Mouse (Mus musculus) liver (tissue): Measurements from ENCODE around the gene F12.

ENCODE experiments used
- DNase-seq: peaks from one replicate; pipeline ENCODE4 v3.0.0-alpha.2; 2020; ENCODE audit warnings: mixed read lengths

The F12 gene

GRCm38 (mm10) chr13:55413333-55413732 is 13.3 kb downstream of the F12 start:
- DNase-seq = no peak

GRCm38 (mm10) chr13:55412643-55413307 is 13.8 kb downstream of the F12 start:
- DNase-seq = no peak

DNA sequence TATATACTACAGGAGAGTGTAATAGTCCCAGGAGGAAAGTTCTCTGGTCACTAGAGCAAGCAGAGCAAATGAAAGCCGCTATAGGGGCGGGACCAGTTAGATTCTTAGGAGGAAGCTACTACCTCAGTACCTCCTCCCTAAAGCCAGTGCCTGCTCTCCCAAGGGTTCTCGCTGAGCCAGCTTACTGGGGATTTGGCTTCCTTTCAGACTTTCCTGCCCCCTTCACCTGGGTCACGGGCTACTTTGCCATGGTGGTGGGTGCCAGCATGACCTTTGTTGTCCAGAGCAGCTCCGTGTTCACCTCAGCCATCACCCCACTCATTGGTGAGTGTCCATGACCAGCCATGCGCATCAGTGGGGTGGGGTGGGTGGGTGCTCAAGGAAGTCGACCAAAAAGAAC is 14.8 kb downstream of the F12 start:
- DNase-seq = no peak

GRCm38 (mm10) chr13:55408546-55409120 is 18.0 kb downstream of the F12 start:
- no peak for DNase-seq

- no peak for DNase-seq
These were observed 19.3 kb downstream of the F12 start for GRCm38 (mm10) chr13:55407341-55407740.

DNA sequence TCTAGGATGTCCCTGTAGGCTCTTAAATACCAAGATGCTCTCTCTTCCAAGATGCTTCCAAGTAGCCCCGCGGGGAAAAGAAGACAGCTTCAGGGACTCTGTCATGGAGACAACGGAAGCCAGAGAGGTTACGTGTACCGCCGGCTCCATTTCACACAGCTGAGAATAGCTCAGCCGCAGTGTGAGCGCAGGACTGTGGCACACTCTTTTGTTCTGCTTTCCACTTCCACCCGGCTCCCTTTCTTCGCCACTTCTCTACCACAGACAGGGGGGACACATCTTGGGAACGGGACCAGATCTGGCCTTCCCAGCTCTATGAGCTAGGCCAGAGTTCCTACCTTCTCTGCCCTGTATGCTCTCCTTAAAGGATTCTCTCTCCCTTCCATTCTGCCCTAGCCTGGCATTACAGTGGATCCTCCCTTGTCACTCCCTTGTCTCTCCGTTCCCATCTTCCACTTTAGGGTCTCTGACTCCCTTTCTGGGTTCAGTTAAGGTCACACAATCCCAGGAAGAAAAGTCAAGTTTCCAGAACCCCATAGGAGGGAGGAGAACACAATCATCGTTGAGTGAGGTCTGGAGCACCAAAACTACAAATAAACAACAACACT is 20.7 kb downstream of the F12 start:
- no peak for DNase-seq

GRCm38 (mm10) chr13:55404853-55405782 is 21.5 kb downstream of the F12 start:
- DNase-seq = peak; percentile 71

DNA sequence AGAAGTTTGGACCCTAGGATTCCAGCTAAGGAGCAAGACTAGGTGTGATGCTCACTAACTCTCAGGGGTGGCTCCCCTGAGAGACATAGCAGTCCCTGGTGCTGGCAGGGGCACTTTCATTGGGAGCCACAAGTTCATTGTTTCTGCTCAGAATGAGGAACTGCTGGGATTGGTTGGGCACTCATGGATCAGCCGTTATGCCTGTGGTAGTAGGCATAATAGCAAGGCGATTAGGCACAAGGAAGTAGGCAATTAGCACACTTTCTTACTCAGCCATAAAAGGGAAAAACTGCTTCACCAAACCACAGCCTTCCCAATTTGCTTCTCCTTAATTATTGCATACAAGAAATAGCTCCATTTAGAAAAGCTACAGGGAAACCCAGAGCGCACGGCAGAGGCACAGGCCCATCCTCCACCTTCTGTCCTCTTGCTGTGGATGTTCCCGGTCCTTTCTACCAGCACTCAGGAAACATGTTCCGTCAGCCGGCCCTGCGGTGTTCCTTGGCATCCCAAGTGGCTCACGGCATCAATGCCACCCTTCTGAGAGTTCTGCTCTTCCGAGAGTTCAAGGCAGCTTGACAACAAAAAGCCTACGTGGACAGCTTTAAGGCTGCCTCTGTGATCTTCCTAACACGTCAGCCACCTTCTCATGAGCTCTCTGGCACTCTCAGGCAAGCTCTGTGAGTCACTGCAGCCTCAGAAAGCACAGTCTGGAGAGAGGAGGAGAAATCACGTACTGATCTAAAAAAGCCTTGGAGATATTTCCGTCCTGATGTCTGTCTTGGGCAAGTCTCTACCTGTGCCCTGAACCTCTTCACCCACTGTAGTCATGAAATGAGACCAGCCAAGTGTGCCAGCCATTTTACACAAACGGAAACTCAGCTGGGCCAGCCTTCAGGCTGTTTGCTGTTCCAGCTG is 22.4 kb downstream of the F12 start:
- no peak for DNase-seq

GRCm38 (mm10) chr13:55403266-55403665 is 23.3 kb downstream of the F12 start:
- no peak for DNase-seq

DNA sequence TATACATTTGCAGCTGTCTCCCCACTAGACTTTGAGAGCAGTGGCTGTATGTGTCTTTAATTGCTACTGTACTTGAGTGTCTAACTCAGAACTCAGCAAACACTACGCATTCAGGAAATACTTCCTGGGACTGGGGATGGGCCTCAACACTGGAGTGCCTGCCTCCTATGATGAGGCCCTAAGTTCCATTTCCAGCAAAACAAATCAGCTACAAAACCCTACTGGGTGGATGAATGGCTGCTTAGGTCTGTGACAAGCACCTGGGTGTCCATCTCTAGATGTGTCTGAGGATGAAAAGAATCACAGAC is 26.6 kb downstream of the F12 start:
- DNase-seq = no peak

- no peak for DNase-seq
These were observed 27.1 kb downstream of the F12 start for GRCm38 (mm10) chr13:55399300-55400038.

DNA sequence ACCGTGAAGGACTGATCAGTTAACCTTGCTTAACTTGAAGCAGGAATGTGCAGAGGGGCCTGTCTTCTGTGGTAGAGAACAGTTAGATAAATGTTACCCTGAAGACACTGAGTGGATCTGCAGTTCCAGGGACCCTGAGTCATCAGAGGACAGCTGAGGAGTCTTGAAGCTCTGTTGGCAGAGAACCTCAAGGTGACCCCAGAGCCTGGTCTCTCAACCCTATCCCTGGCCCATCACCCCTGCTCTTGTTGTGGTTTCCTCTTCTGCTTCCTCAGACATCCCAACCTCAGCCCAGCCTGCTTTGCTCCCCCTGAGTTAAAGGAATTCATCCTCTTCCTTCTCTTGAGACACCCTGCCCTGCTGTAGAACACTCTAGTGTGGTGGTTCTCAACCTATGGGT is 28.5 kb downstream of the F12 start, which contains the start of gene Slc34a1:
Gene Slc34a1 (plus strand): TSS at position 100 of the 400 bp plus-strand sequence.
- DNase-seq = no peak

GRCm38 (mm10) chr13:55392933-55393332 is 33.7 kb downstream of the F12 start:
- no peak for DNase-seq

DNA sequence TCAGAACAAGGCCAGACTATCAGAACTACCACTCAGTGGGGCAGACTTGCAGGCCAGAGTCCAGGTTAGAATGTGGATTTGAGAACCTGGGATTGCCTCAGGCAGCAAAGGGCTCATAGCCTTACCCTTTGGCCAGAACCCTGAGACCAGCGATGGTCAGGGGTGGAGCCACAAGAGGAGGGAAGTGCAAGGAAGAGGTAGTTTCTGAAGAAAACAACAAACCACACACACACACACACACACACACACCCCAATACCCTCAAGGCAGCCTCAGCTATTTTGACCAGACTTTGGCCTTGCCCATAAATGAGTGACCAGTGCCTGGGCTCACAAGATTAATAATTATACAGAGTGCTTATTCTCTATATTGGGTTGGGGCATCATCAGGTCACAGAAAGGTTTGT is 35.0 kb downstream of the F12 start:
- DNase-seq = no peak

- peak; percentile 39 for DNase-seq
These were observed 35.9 kb downstream of the F12 start for GRCm38 (mm10) chr13:55390644-55391043.

- DNase-seq = no peak
These were observed 44.8 kb downstream of the F12 start for GRCm38 (mm10) chr13:55381790-55382189.

DNA sequence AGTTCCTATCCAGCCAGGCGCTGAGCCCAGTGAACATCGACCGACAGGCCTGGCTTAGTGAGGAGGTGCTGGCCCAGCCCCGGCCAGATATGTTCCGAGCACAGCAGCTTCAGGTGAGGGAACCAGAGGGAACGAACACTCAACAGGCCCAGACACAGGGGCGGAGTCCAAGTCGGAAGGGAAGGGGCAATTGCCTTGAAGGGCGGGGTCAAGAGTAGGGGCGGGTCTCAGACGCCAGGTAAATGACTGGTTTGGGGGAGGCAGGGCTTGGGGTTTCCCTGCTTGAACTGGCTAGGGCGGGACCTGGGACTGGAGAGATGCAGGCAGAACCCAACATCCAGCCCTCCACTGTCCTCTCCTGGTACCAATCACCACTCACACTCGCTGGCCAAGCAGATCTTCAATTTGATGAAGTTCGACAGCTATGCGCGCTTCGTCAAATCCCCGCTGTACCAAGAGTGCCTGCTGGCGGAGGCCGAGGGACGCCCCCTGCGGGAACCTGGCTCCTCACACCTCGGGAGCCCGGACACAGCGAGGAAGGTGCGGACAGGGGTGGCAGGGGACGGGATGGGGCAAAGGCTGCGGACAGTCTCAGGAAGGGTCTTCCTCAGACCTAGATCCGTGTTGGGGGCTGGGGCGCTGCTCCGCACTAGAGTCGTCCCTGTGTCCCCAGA is 47.5 kb downstream of the F12 start:
- no peak for DNase-seq

DNA sequence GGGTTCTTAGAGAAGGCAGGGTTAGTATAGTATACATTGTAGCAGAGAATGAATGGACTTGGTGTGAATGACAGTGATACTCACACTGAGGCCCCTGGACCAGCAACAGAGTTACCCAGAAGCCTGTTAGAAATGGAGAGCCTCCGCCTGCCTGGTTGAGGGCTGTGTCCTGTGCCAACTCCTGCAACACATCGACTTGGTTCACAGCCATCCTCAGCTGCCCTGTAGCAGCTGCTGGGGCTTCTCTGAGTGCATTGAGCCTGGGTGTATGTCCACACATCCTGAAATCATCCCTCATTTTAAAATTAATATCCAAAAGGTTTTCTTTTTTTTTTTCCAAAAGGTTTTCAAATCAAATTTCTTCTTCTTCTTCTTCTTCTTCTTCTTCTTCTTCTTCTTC is 50.7 kb downstream of the F12 start:
- no peak for DNase-seq

- DNase-seq = no peak
These were observed 52.2 kb downstream of the F12 start for GRCm38 (mm10) chr13:55374206-55374924.

GRCm38 (mm10) chr13:55371740-55372139 is 54.9 kb downstream of the F12 start:
- DNase-seq = no peak
